Mouse (Mus musculus): ENCODE measurements around the gene Polr1e.
"Not testable (repeated sequence)": the region's sequence is repeated elsewhere in the genome, so short reads cannot be mapped to it uniquely, and the experiment has no call there.

Polr1e gene

GRCm38 (mm10) chr4:45054862-45055261, 36.5 kb downstream of the Polr1e start:
- DNase-seq (ENCODE audit: low spot score in 2 of 2) = no peak

DNA sequence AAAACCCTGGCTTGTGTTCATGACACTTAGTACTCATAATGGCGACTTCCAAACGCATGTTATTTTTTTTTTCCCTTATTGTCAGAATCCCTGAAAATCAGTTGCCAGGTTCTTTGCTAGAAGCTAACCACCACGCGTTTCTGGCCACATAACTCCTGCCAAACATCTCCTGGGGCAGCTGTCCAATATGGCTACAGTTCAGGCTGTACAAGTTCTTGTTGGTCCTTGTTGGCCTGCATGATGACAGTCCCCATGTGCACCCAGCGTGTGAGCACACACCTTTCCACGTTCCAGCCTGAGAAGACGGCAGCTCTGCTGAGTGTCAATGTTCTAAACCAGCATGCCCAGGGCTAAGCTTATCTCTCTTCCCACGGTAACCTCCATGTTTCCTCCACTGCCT, 37.1 kb downstream of the Polr1e start:
- no peak for DNase-seq (ENCODE audit: low spot score in 2 of 2)

- not testable (repeated sequence) for DNase-seq (ENCODE audit: low spot score in 2 of 2)
These were observed 45.5 kb downstream of the Polr1e start for GRCm38 (mm10) chr4:45063836-45064235.

DNA sequence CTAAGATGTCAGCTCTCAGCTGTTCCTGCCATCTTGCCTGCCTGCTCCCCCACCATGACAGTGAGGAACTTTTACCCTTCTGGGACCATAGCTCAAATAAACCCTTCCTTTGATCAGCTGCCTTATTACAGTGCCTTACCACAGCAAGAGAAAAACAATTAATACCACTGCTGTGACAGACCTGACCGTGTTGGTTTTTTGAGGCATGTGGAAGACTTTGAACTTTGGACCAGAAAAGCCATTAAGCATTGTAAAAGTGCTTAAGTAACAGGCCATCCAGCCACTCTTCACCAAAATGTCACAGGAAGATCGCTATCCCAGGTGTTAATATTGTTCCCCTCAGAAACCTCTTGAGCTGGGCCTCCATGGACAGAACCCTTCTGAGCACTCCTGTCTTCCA, 46.2 kb downstream of the Polr1e start:
- no peak for DNase-seq (ENCODE audit: low spot score in 2 of 2)

GRCm38 (mm10) chr4:45066036-45066730, 47.8 kb downstream of the Polr1e start:
- DNase-seq (ENCODE audit: low spot score in 2 of 2) = no peak

DNA sequence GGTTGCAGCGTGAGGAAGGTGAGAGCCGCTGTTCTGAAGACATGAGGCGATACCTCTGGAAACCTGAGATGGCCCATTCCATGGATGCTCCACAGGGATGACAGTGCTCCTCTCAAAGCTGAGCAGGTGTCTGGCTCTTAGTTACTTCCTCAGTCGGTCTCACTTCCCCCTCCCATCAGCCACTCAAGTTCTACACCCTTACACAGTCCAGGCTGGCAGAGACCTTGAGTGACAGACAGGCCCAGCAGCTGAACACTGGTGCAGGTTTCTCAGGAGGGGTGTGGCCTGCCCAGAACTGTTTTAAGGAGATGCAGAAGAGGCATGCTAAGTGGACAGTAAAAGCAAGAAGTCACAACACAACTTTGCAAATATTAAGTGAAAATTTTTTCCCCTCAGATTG, 49.4 kb downstream of the Polr1e start:
- no peak for DNase-seq (ENCODE audit: low spot score in 2 of 2)

GRCm38 (mm10) chr4:45072261-45072973, 54.0 kb downstream of the Polr1e start:
- no peak for DNase-seq (ENCODE audit: low spot score in 2 of 2)

DNA sequence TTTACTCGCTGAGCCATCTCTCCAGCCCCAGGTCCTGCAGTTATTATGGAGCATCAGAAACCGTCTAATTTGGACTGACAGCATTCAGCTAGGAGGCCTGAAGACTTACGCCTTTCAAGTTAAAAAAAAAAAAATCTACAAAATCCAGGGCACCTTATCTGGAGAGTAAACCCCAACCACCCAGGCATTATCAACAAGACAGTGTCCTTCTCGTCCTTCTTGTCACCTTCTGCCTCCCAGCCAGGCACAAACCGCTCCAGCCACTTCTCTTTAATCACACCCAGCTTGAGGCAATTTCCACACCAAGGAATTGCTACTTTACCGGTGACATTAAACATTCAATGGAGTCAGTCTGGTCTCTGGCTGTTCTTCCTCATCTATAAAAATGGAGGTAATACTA, 55.2 kb downstream of the Polr1e start:
- DNase-seq (ENCODE audit: low spot score in 2 of 2) = no peak

DNA sequence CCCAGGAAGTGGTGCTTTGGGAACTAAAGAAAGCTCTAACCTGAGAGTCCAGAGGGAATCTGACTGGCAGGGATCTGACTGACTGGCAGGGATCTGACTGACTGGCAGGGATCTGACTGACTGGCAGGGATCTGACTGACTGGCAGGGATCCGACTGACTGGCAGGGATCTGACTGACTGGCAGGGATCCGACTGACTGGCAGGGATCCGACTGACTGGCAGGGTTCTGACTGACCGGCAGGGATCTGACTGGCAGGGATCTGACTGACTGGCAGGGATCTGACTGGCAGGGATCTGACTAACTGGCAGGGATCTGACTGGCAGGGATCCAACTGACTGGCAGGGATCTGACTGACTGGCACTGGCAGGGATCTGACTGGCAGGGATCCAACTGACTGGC, 62.7 kb downstream of the Polr1e start:
- not testable (repeated sequence) for DNase-seq (ENCODE audit: low spot score in 2 of 2)

- DNase-seq (ENCODE audit: low spot score in 2 of 2) = no peak
These were observed 64.6 kb downstream of the Polr1e start for GRCm38 (mm10) chr4:45082951-45083350.

- DNase-seq (ENCODE audit: low spot score in 2 of 2) = no peak
These were observed 65.1 kb downstream of the Polr1e start for GRCm38 (mm10) chr4:45083487-45083886.

DNA sequence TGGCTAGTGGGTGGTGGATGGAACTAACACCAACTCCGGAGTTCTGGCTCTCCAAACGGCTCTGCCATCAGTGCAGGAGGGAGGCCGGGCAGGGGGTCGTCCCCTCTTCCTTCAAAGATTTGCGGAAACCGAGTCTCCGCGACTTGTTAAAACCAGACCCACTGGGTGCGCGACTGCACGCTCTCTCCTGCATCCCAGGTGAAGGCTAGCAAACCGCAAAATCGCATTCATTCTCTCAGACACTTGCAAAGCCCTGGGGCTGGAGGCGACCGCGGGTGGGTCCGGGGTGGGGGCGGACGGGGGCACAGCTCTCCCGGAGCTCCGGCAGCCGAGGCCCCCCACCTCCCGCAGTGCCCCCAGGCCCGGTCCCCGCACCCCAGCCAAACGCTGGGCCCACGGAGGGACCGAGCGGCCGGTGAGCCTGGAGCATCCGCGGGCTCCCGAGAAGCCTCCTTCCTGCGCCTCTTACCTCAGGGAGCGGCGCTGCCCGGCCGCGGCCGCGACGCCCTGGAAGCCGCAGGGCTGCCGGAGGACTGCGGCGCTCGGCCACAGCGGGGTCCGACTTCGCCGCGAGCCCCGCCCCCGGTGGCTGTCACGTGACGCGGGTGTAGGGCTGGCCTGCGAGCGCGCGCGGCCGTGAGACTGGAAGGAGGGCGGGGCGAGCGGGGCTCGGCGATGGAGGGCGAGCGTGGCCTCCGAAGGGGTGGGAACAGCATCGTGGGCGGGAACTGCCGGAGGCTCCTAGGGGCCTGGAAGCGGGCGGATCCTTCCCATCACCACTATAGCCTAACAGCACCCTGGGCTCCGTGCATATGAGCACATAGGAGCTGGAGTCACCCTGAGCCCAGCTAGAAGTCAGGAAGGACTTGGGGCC, 65.9 kb downstream of the Polr1e start, which contains the start of gene Fbxo10:
Fbxo10 (minus strand) TSS at position 584 of the 874 bp plus-strand sequence.
- DNase-seq (ENCODE audit: low spot score in 2 of 2) = peak; percentile 85 to 90

DNA sequence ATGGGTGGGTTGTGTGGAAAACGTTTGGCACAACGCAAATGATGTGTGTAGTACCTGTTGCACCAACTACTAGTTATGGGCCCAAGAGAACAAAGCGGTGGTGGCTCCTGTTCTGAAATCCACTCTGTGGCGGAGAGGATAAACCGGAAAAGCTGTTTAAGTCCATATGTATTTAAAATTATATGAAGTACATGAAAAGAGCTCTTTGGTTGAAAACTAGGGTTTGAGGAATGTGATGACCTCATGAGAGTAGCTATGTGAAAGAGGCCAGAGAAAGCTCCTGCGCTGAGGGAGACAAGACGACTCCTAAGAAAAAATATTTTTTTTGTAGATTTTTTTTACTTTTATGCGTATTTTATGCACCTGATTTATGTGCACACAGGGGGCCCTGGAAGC, 66.5 kb downstream of the Polr1e start:
- no peak for DNase-seq (ENCODE audit: low spot score in 2 of 2)
